Mouse (Mus musculus) C2C12 (cell line): Measurements from ENCODE around the gene Tgm2.

Experiments
- CEBPB ChIP-seq: IDR thresholded peaks from one replicate; pipeline ENCODE4 v1.6.1; 2011; ENCODE audit warnings: low read depth, mild to moderate bottlenecking, control low read depth, moderate library complexity
- CTCF ChIP-seq: IDR thresholded peaks from one replicate; pipeline ENCODE4 v1.5.1; 2011; ENCODE audit not compliant: control insufficient read depth, insufficient read depth, insufficient read length
- MAX ChIP-seq: IDR thresholded peaks from one replicate; pipeline ENCODE4 v1.6.1; 2011; ENCODE audit warnings: mild to moderate bottlenecking, control low read depth
- MYOD1 ChIP-seq: IDR thresholded peaks from one replicate; pipeline ENCODE4 v1.6.1; 2011; ENCODE audit warnings: low read depth; ENCODE audit not compliant: control insufficient read depth, insufficient read length
- MYOG ChIP-seq: IDR thresholded peaks from one replicate; pipeline ENCODE4 v1.6.1; 2011; ENCODE audit not compliant: control insufficient read depth, insufficient read length; ENCODE audit errors: extremely low read depth
- USF1 ChIP-seq: IDR thresholded peaks from one replicate; pipeline ENCODE4 v1.6.1; 2011; ENCODE audit warnings: low read depth, mild to moderate bottlenecking, control low read depth, moderate library complexity

DNA sequence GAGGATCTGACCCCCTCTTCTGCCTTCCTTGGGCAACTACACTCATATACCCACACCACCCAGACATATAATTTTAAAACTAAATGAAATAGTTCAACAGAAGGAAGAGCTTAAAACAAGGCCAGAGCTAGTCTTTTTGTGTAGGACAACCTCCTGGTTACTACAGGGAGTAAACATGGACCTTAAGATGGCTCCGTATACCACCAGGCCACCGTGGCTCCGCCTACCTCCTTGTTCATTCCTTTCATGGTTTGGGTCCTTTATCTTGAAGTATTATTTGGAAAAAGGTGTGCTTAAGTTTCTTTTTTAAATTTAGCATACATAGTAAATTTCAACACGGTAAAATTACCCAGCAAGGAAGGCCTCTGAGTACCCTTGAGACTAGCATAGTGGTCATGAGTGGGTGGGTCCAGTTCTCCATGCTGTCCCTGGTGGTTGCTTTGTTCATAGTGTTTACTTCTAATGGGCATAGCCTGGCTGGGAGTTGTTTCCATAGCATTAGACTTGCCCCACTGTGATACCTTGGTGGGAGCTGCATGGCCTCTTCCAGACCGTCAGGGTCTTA lies 78.9 kb downstream of the Tgm2 start:
- TF ChIP-seq MAX = no peak
- TF ChIP-seq CTCF = no peak
- no peak for TF ChIP-seq MYOG
- no peak for TF ChIP-seq USF1
- TF ChIP-seq CEBPB = no peak
- TF ChIP-seq MYOD1 = no peak
